ENCODE assay signal across 19 mouse cellular contexts in the genomic region with DNA sequence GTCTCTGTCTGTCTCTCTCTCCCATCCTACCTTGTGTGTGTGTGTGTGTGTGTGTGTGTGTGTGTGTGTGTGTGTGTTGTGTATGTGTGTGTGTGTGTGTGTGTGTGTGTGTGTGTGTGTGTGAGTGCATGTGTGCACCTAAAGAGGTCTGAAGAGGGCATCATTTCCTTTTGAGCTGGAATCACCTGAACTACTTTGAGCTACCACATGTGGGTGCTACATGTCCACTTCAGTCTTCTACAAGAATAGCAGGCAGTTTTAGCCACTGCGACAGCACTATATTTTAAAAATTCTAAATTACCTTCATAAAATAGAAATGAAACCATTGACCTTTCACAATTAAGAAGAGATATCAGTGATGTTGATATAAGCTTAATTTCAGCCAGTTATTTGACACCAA.
DNase-seq lines count a peak whose midpoint lies in the region; ATAC-seq and TF ChIP-seq lines count a peak whose summit lies in the region.
"Had no signal": no experiment of that assay in that cellular context is flagged by ENCODE, and none has a peak within 500 bp of the region (broad histone marks: within the 10 kb centered on the region; RNA-seq: fewer than 3 reads in every experiment).

No protein-coding gene starts in this region.

- in situ Hi-C loops in ES-E14 (cut with MboI; ENCODE audit: low sequenced_read_pairs in 2 of 2, unreplicated experiment in 2 of 2): no loop called here

- WGBS in forebrain, postnatal 0 days: 88% methylated on average over 1 of the region's 1 CpGs
- WGBS in forebrain, embryonic 13.5 days: 95% methylated on average over 1 of the region's 1 CpGs

- H3K27me3 ChIP-seq in forebrain, postnatal 0 days (ENCODE audit: insufficient read depth, low read length): no peaks in the 10 kb centered on the region
- H3K27me3 ChIP-seq in forebrain, embryonic 13.5 days: no peaks in the 10 kb centered on the region
- H3K27me3 ChIP-seq: CH12.LX; embryonic facial prominence, embryonic 12.5 days; heart, embryonic 13.5 days; hindbrain, embryonic 13.5 days; intestine, embryonic 15.5 days had no signal

- H3K27ac ChIP-seq in forebrain, postnatal 0 days (ENCODE audit: low read depth, low read length): no peak overlapping the region
- H3K27ac ChIP-seq in forebrain, embryonic 13.5 days: no peak overlapping the region
- H3K27ac ChIP-seq in layer of hippocampus, adult 2 months: no peak overlapping the region
- H3K27ac ChIP-seq in ES-E14 (ENCODE audit: insufficient read depth, low read depth, low read length, poor library complexity, severe bottlenecking): no peak overlapping the region
- H3K27ac ChIP-seq: embryonic facial prominence, embryonic 12.5 days; heart, embryonic 13.5 days; hindbrain, embryonic 13.5 days; intestine, embryonic 15.5 days had no signal

- H3K4me1 ChIP-seq in forebrain, postnatal 0 days (ENCODE audit: insufficient read depth): no peaks in the 10 kb centered on the region
- no peaks in the 10 kb centered on the region for H3K4me1 ChIP-seq in forebrain, embryonic 13.5 days
- H3K4me1 ChIP-seq in ES-E14 (ENCODE audit: control insufficient read depth in 2 of 2, insufficient read depth in 2 of 2, low read length in 2 of 2, poor library complexity in 1 of 2): no peaks in the 10 kb centered on the region
- H3K4me1 ChIP-seq: embryonic facial prominence, embryonic 12.5 days; heart, embryonic 13.5 days; hindbrain, embryonic 13.5 days; intestine, embryonic 15.5 days had no signal

- no peaks in the 10 kb centered on the region for H3K9me3 ChIP-seq in forebrain, postnatal 0 days (ENCODE audit: low read length)
- H3K9me3 ChIP-seq in forebrain, embryonic 13.5 days (replicated peaks): no peaks in the 10 kb centered on the region
- H3K9me3 ChIP-seq in ES-E14 (ENCODE audit: control insufficient read depth, insufficient read depth, low read depth, low read length): no peaks in the 10 kb centered on the region
- H3K9me3 ChIP-seq: embryonic facial prominence, embryonic 12.5 days; heart, embryonic 13.5 days; hindbrain, embryonic 13.5 days; intestine, embryonic 15.5 days had no signal

- TF ChIP-seq CTCF in forebrain, postnatal 0 days (IDR thresholded peaks at IDR 0.05; ENCODE audit: low read depth): peak; percentile 54
- TF ChIP-seq CTCF in layer of hippocampus, adult 2 months (conservative IDR thresholded peaks at IDR 0.05): peak; percentile 39; the same call in 1 of the 2 replicates
- peak; percentile 9; the same call in 1 of the 2 replicates for TF ChIP-seq CTCF in brain, embryonic 14.5 days (IDR thresholded peaks at IDR 0.05; ENCODE audit: borderline replicate concordance, extremely low read depth, insufficient read depth, insufficient read length)

- H3K36me3 ChIP-seq in forebrain, postnatal 0 days (ENCODE audit: insufficient read depth): no peaks in the 10 kb centered on the region
- no peaks in the 10 kb centered on the region for H3K36me3 ChIP-seq in forebrain, embryonic 13.5 days (ENCODE audit: poor library complexity, severe bottlenecking)
- no peaks in the 10 kb centered on the region for H3K36me3 ChIP-seq in ES-E14 (ENCODE audit: control insufficient read depth, insufficient read depth, low read length, poor library complexity, severe bottlenecking)
- H3K36me3 ChIP-seq: embryonic facial prominence, embryonic 12.5 days; heart, embryonic 13.5 days; hindbrain, embryonic 13.5 days; intestine, embryonic 15.5 days had no signal

- no peak for ATAC-seq in forebrain, postnatal 0 days
- ATAC-seq in forebrain, embryonic 13.5 days: no peak
- ATAC-seq: forebrain, embryonic 16.5 days; intestine, embryonic 15.5 days had no signal

- H3K4me2 ChIP-seq in forebrain, postnatal 0 days (ENCODE audit: low read depth): no peak overlapping the region
- no peak overlapping the region for H3K4me2 ChIP-seq in forebrain, embryonic 13.5 days
- H3K4me2 ChIP-seq: embryonic facial prominence, embryonic 12.5 days; heart, embryonic 13.5 days; hindbrain, embryonic 13.5 days; intestine, embryonic 15.5 days had no signal

- no peak overlapping the region for H3K9ac ChIP-seq in forebrain, postnatal 0 days
- H3K9ac ChIP-seq in forebrain, embryonic 13.5 days: no peak overlapping the region
- no peak overlapping the region for H3K9ac ChIP-seq in ES-E14 (ENCODE audit: insufficient read depth, low read depth, low read length, poor library complexity, severe bottlenecking)
- H3K9ac ChIP-seq: embryonic facial prominence, embryonic 12.5 days; heart, embryonic 13.5 days; hindbrain, embryonic 13.5 days; intestine, embryonic 15.5 days had no signal

- no peak for DNase-seq in forebrain, postnatal 0 days
- DNase-seq in layer of hippocampus, adult 2 months (ENCODE audit: low spot score in 2 of 2): no peak
- DNase-seq in layer of hippocampus, postnatal 14 days (ENCODE audit: low spot score in 2 of 2): no peak
- DNase-seq in ES-E14 (ENCODE audit: low read depth, low spot score): no peak
- DNase-seq in brain, embryonic 14.5 days (ENCODE audit: low read depth): no peak
- DNase-seq in gastrocnemius, postnatal 14 days: no peak
- DNase-seq: adrenal gland, adult 2 months; adrenal gland, postnatal 25 days; cerebellum, adult 18-20 months; cerebellum, adult 9-11 months; gastrocnemius, postnatal 25 days; heart, postnatal 36 days had no signal

- no peak for TF ChIP-seq POLR2A in brain, embryonic 14.5 days (IDR thresholded peaks at IDR 0.05; ENCODE audit: borderline replicate concordance, extremely low read depth, insufficient read depth, insufficient read length, poor library complexity, severe bottlenecking)

- intact Hi-C loops in gastrocnemius, postnatal 14 days (cut with DNase I; ENCODE audit: low total_unique reads): no loop called here

- H3K4me3 ChIP-seq in forebrain, postnatal 0 days (ENCODE audit: low read depth, low read length): no peak overlapping the region
- H3K4me3 ChIP-seq in forebrain, embryonic 13.5 days: no peak overlapping the region
- no peak overlapping the region for H3K4me3 ChIP-seq in layer of hippocampus, adult 2 months
- no peak overlapping the region for H3K4me3 ChIP-seq in ES-E14 (ENCODE audit: insufficient read depth in 1 of 2, low read depth in 1 of 2, low read length in 2 of 2, poor library complexity in 1 of 2, severe bottlenecking in 1 of 2)
- H3K4me3 ChIP-seq: embryonic facial prominence, embryonic 12.5 days; heart, embryonic 13.5 days; hindbrain, embryonic 13.5 days; intestine, embryonic 15.5 days had no signal

TF ChIP-seq in ES-E14, 5 proteins besides CTCF, POLR2A, EP300 and RAD21:
- TF ChIP-seq HCFC1 (IDR thresholded peaks at IDR 0.05; ENCODE audit: borderline replicate concordance, insufficient read depth, low read length): no peak
- TF ChIP-seq MAFK (IDR thresholded peaks at IDR 0.05; ENCODE audit: insufficient read depth, low read depth, low read length): no peak
- TF ChIP-seq ZNF384 (IDR thresholded peaks at IDR 0.05; ENCODE audit: low read depth, low read length): no peak
- TF ChIP-seq CHD2 (IDR thresholded peaks at IDR 0.05; ENCODE audit: low read depth, low read length): no peak
- peak; percentile 30; the same call in 1 of the 2 replicates for TF ChIP-seq ZC3H11A (IDR thresholded peaks at IDR 0.05; ENCODE audit: borderline replicate concordance, low read depth, low read length)
TF ChIP-seq in ES-E14: peak in this region for 1.
